Comparison of ENCODE assay signal across 26 mouse cellular contexts in the genomic region with DNA sequence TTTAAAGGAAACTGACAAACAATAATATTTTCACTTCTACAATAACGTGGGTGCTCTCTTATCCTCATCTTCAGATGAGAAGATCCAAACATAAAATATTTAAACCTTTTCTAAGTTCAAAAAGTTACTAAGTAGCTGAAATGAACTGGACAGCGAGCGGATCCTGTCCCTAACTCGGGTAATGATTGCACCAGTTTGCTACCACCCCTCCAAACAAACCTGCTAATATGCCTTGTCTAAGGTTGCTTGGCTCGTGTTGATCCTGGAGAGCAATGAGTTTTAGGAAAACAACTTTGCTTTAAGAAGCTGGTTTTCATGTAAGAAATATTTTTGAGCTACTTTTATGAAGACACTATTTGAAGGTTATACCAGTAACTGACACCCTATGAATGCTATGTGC.
"Had no signal": no experiment of that assay in that cellular context is flagged by ENCODE, and none has a peak within 500 bp of the region (broad histone marks: within the 10 kb centered on the region; RNA-seq: fewer than 3 reads in every experiment).

No protein-coding gene starts in this region.

- DNase-seq: gastrocnemius, adult 2 months; gastrocnemius, postnatal 10 days; gastrocnemius, postnatal 25 days; heart, adult 18-20 months; heart, postnatal 10 days; heart, postnatal 4 days; liver; liver, embryonic 13.5 days; liver, postnatal 0 days had no signal

- H3K9ac ChIP-seq: heart, embryonic 12.5 days; hindbrain, embryonic 12.5 days; hindbrain, embryonic 14.5 days; intestine, embryonic 15.5 days; limb, embryonic 12.5 days; liver, embryonic 13.5 days; liver, embryonic 15.5 days; liver, postnatal 0 days had no signal

- H3K27ac ChIP-seq: gastrocnemius, adult 2 months; heart, embryonic 10.5 days; hindbrain, embryonic 10.5 days; hindbrain, embryonic 12.5 days; hindbrain, embryonic 14.5 days; intestine, embryonic 15.5 days; kidney, postnatal 0 days; layer of hippocampus, adult 2 months; left cerebral cortex, adult 2 months; limb, embryonic 10.5 days; limb, embryonic 12.5 days; liver, embryonic 13.5 days; liver, embryonic 15.5 days had no signal

- H3K36me3 ChIP-seq: heart, embryonic 10.5 days; heart, embryonic 12.5 days; hindbrain, embryonic 10.5 days; hindbrain, embryonic 12.5 days; intestine, embryonic 15.5 days; limb, embryonic 10.5 days; limb, embryonic 12.5 days; liver, embryonic 13.5 days; liver, embryonic 15.5 days had no signal

- H3K4me2 ChIP-seq: heart, embryonic 12.5 days; hindbrain, embryonic 12.5 days; hindbrain, embryonic 14.5 days; intestine, embryonic 15.5 days; limb, embryonic 12.5 days; liver, embryonic 11.5 days; liver, embryonic 13.5 days; liver, embryonic 15.5 days had no signal

- H3K4me3 ChIP-seq: gastrocnemius, adult 2 months; heart, embryonic 10.5 days; heart, embryonic 12.5 days; hindbrain, embryonic 10.5 days; hindbrain, embryonic 12.5 days; intestine, embryonic 15.5 days; layer of hippocampus, adult 2 months; left cerebral cortex, adult 2 months; limb, embryonic 10.5 days; limb, embryonic 12.5 days; liver, embryonic 13.5 days; liver, embryonic 15.5 days had no signal

- H3K27me3 ChIP-seq: heart, embryonic 12.5 days; hindbrain, embryonic 12.5 days; intestine, embryonic 15.5 days; liver, embryonic 13.5 days; liver, embryonic 15.5 days had no signal

- ATAC-seq: forebrain, embryonic 16.5 days; hindbrain, embryonic 16.5 days; inflammation-experienced regulatory T-cells, adult 6 months; intestine, embryonic 15.5 days; intestine, postnatal 0 days; liver, postnatal 0 days had no signal

- H3K4me1 ChIP-seq: liver, embryonic 13.5 days; liver, embryonic 15.5 days had no signal

- H3K9me3 ChIP-seq: heart, embryonic 10.5 days; heart, embryonic 12.5 days; hindbrain, embryonic 10.5 days; hindbrain, embryonic 12.5 days; intestine, embryonic 15.5 days; limb, embryonic 10.5 days; limb, embryonic 12.5 days; liver, embryonic 13.5 days; liver, embryonic 15.5 days had no signal
